Mouse (Mus musculus) sigmoid colon, adult 10 weeks (tissue): ENCODE results near the gene A1bg. TPM values are rescaled to one million over a fixed set of nuclear protein-coding genes. Genes with fewer than 3 reads are reported as not detected.

Experiments used
- polyA plus RNA-seq: library from polyadenylated mRNA; stranded (reverse); fragments of 350-450 nt; fragmentation: Illumina TruSeq; extraction: RNeasy Lipid Tissue Mini Kit (QIAGEN cat#74804); gene quantifications from one replicate; pipeline ENCODE4 v1.2.3, GENCODE M21; 2014; ENCODE audit warnings: low read depth, low replicate concordance

The A1bg gene
- not detected for polyA plus RNA-seq

DNA sequence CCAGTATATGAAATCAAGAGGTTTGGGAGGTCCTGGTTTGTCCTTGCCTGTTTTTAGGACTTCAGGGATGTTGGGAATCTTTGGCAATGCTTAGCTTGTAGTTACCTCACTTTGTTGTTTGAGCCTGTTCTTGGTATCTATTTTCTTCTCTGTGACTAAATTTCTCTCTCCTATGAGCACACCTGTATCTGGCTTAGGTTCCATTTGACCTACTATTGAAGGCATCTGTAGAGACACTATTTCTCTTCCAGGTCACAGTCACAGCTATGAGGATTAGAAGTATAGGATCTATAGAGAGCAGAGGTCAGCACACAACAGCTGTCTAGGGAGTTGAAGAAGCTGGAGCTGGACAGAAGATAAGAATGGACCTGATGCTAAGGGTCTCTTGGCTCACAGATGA is at the start of gene A1bg:
Gene A1bg (minus strand): TSS at position 101 of the 400 bp plus-strand sequence.

GRCm38 (mm10) chr15:60853231-60853999 is 69.4 kb downstream of the A1bg start, which contains the start of gene Fam84b:
Gene Fam84b, minus strand, starts transcription at chr15:60853778.

Other genes with a start within 250 kb of the A1bg start
- 77.4 TPM for gene Fam84b, start 69.2 kb downstream of the A1bg start, polyA plus RNA-seq